Mouse (Mus musculus) induced T-regulatory cell, adult 2 months (primary cell): ENCODE measurements around the gene Glo1.

ENCODE experiments used
- DNase-seq: peaks from one replicate; pipeline ENCODE4 v3.0.0-alpha.2; 2012; ENCODE audit warnings: low read depth

The Glo1 gene

GRCm38 (mm10) chr17:30612075-30612859 lies 14.4 kb downstream of the Glo1 start:
- peak; percentile 91 for DNase-seq

- no peak for DNase-seq
Measured at GRCm38 (mm10) chr17:30611221-30612074, 15.2 kb downstream of the Glo1 start.

- DNase-seq, result no peak
Measured at GRCm38 (mm10) chr17:30610739-30611138, 15.9 kb downstream of the Glo1 start.

GRCm38 (mm10) chr17:30609980-30610307 lies 16.7 kb downstream of the Glo1 start:
- no peak for DNase-seq

GRCm38 (mm10) chr17:30609305-30609979 lies 17.2 kb downstream of the Glo1 start:
- no peak for DNase-seq

- no peak for DNase-seq
Measured at GRCm38 (mm10) chr17:30607909-30608495, 18.7 kb downstream of the Glo1 start.

GRCm38 (mm10) chr17:30607330-30607729 lies 19.3 kb downstream of the Glo1 start:
- no peak for DNase-seq

GRCm38 (mm10) chr17:30606634-30607081 lies 20.0 kb downstream of the Glo1 start:
- no peak for DNase-seq

- DNase-seq, result no peak
Measured at GRCm38 (mm10) chr17:30606206-30606605, 20.5 kb downstream of the Glo1 start.

- no peak for DNase-seq
Measured at GRCm38 (mm10) chr17:30605001-30605400, 21.7 kb downstream of the Glo1 start.

GRCm38 (mm10) chr17:30604296-30604695 lies 22.4 kb downstream of the Glo1 start:
- DNase-seq, result no peak

GRCm38 (mm10) chr17:30602175-30602574 lies 24.5 kb downstream of the Glo1 start:
- DNase-seq, result no peak

- DNase-seq, result no peak
Measured at GRCm38 (mm10) chr17:30598300-30598699, 28.4 kb downstream of the Glo1 start.

- DNase-seq, result no peak
Measured at GRCm38 (mm10) chr17:30597786-30598185, 28.9 kb downstream of the Glo1 start.

GRCm38 (mm10) chr17:30594846-30595245 lies 31.8 kb downstream of the Glo1 start:
- DNase-seq, result no peak

- no peak for DNase-seq
Measured at GRCm38 (mm10) chr17:30594407-30594806, 32.3 kb downstream of the Glo1 start.

GRCm38 (mm10) chr17:30590417-30591198 lies 36.1 kb downstream of the Glo1 start:
- DNase-seq, result peak; percentile 75

- DNase-seq, result no peak
Measured at GRCm38 (mm10) chr17:30583258-30584001, 43.2 kb downstream of the Glo1 start.

- no peak for DNase-seq
Measured at GRCm38 (mm10) chr17:30582313-30582712, 44.4 kb downstream of the Glo1 start.

- DNase-seq, result no peak
Measured at GRCm38 (mm10) chr17:30581201-30581600, 45.5 kb downstream of the Glo1 start.

GRCm38 (mm10) chr17:30580781-30581180 lies 45.9 kb downstream of the Glo1 start:
- DNase-seq, result no peak
